8 mouse cellular contexts compared by ENCODE assay signal in the genomic region with DNA sequence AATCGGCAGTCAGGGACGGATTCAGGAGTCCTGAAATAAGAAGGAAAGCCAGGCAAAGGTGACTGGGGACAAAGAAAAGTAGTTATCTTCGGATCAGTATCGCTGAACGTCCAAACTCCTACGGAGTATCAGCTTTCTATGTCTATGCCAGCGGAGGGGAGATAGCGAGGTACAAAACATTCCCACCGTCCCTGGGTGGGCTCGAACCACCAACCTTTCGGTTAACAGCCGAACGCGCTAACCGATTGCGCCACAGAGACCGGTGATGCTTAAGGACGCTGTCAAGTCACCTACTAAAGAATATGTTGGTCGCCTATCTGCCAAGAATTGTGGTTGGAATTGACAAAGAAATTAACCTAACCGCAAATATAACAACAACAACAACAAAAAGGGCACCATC. TPM values are rescaled to one million over a fixed set of nuclear protein-coding genes. Genes with fewer than 3 reads are reported as not detected.
DNase-seq lines count a peak whose midpoint lies in the region; ATAC-seq lines count a peak whose summit lies in the region.

No protein-coding gene starts in this region.

- ATAC-seq in hindbrain, embryonic 16.5 days = peak; percentile 78

- no peaks in the 10 kb centered on the region for H3K79me2 ChIP-seq in macrophage (ENCODE audit: inconsistent target)

- DNase-seq in T-cell, adult 2 months (ENCODE audit: low spot score) = peak; percentile 86
- DNase-seq in cerebellum, postnatal 4 days (ENCODE audit: low spot score in 2 of 2) = peak; percentile 80 to 89
- peak; percentile 87 for DNase-seq in gastrocnemius, adult 18-20 months (ENCODE audit: low spot score)
- peak; percentile 93 for DNase-seq in left cerebral cortex, adult 18-20 months (ENCODE audit: low spot score in 2 of 2)
- peak; percentile 57 for DNase-seq in retina, postnatal 7 days (ENCODE audit: low read depth, low spot score)
- DNase-seq in urinary bladder, adult 2 months (ENCODE audit: low spot score) = peak; percentile 84

- no peaks in the 10 kb centered on the region for H3K9me3 ChIP-seq in hindbrain, embryonic 16.5 days (ENCODE audit: control insufficient read depth, low read length)

- WGBS in hindbrain, embryonic 16.5 days = under 1% methylated on average over 20 of the region's 20 CpGs
- 2% methylated on average over 20 of the region's 20 CpGs for WGBS in macrophage (ENCODE audit: missing documents)

- H3K27me3 ChIP-seq in hindbrain, embryonic 16.5 days (replicated peaks; ENCODE audit: control insufficient read depth, insufficient read depth, low read length) = no peaks in the 10 kb centered on the region; the same call in none of the 2 replicates

- no peaks in the 10 kb centered on the region for H3K36me3 ChIP-seq in hindbrain, embryonic 16.5 days (ENCODE audit: control insufficient read depth, insufficient read depth, low read length)
- peaks cover 15% of the 10 kb centered on the region for H3K36me3 ChIP-seq in macrophage (ENCODE audit: inconsistent target)

- H3K9ac ChIP-seq in hindbrain, embryonic 16.5 days (ENCODE audit: low read depth, low read length) = peak overlapping the region; percentile 53

- peak overlapping the region; percentile 59 for H3K4me2 ChIP-seq in hindbrain, embryonic 16.5 days (ENCODE audit: low read length)

- H3K4me1 ChIP-seq in hindbrain, embryonic 16.5 days (ENCODE audit: control insufficient read depth, insufficient read depth, low read depth, low read length) = peaks cover 4% of the 10 kb centered on the region

- no peak overlapping the region for H3K27ac ChIP-seq in hindbrain, embryonic 16.5 days (ENCODE audit: low read depth, low read length)
- no peak overlapping the region for H3K27ac ChIP-seq in macrophage

- peak overlapping the region; percentile 51 for H3K4me3 ChIP-seq in hindbrain, embryonic 16.5 days (ENCODE audit: low read length)
- H3K4me3 ChIP-seq in macrophage (ENCODE audit: inconsistent target) = peak overlapping the region; percentile 44

RNA-seq across cellular contexts. Expression of gene Fcgr4, which starts 15.0 kb away (rescaled TPM):
- total RNA-seq in gastrocnemius, adult 18-20 months (2021) = not detected
- 0.20 and 0.40 TPM in 2 replicates for polyA plus RNA-seq in hindbrain, embryonic 16.5 days (2015; fragmentation: Nextera tagmentation; extraction: Ambion mirVana)
- not detected for total RNA-seq in left cerebral cortex, adult 18-20 months (2021)
- 10 to 100 TPM in 18 of 26 experiments, 1 to 10 TPM in 8; 2.8 to 51.5 (median 15.7) TPM for total RNA-seq in macrophage (2018; cell fraction: chromatin; rRNA removed)
- total RNA-seq in macrophage (2018; cell fraction: cytosol; rRNA removed) = 100 to 1,000 TPM; 164 to 540 (median 249) TPM
- total RNA-seq in macrophage (2018; cell fraction: nucleus; rRNA removed) = 100 to 1,000 TPM in 12 of 26 experiments, 10 to 100 TPM in 14; 45.3 to 292 (median 97.1) TPM
- 192 to 337 TPM (median 269 TPM) in 3 replicates for polyA plus RNA-seq in macrophage (2018)
- 2.7 and 5.9 TPM in 2 replicates for polyA plus RNA-seq in urinary bladder, adult 2 months (2012; rRNA removed)

RNA-seq across cellular contexts. Expression of gene Fcgr3, which starts 31.0 kb away (rescaled TPM):
- 1 to 10 TPM; 1.8 to 4.4 TPM for total RNA-seq in gastrocnemius, adult 18-20 months (2021)
- polyA plus RNA-seq in hindbrain, embryonic 16.5 days (2015; fragmentation: Nextera tagmentation; extraction: Ambion mirVana) = 9.8 and 11.5 TPM in 2 replicates
- total RNA-seq in left cerebral cortex, adult 18-20 months (2021) = 10 to 100 TPM; 11.1 to 13.2 TPM
- total RNA-seq in macrophage (2018; cell fraction: chromatin; rRNA removed) = 100 to 1,000 TPM in 2 of 26 experiments, 10 to 100 TPM in 24; 11.2 to 126 (median 31.3) TPM
- total RNA-seq in macrophage (2018; cell fraction: cytosol; rRNA removed) = 1,000 to 10,000 TPM in 1 of 26 experiments, 100 to 1,000 TPM in 25; 241 to 1,033 (median 488) TPM
- 100 to 1,000 TPM in 22 of 26 experiments, 10 to 100 TPM in 4; 68.5 to 379 (median 158) TPM for total RNA-seq in macrophage (2018; cell fraction: nucleus; rRNA removed)
- 921 to 1,206 TPM (median 1,155 TPM) in 3 replicates for polyA plus RNA-seq in macrophage (2018)
- 30.3 and 31.5 TPM in 2 replicates for polyA plus RNA-seq in urinary bladder, adult 2 months (2012; rRNA removed)

RNA-seq across cellular contexts. Expression of gene Fcgr2b, which starts 57.4 kb away (rescaled TPM):
- total RNA-seq in gastrocnemius, adult 18-20 months (2021) = 1 to 10 TPM; 2.3 to 2.4 TPM
- polyA plus RNA-seq in hindbrain, embryonic 16.5 days (2015; fragmentation: Nextera tagmentation; extraction: Ambion mirVana) = 1.6 and 2.3 TPM in 2 replicates
- 1 to 10 TPM; 4.5 to 5.3 TPM for total RNA-seq in left cerebral cortex, adult 18-20 months (2021)
- total RNA-seq in macrophage (2018; cell fraction: chromatin; rRNA removed) = 1,000 to 10,000 TPM in 14 of 26 experiments, 100 to 1,000 TPM in 12; 552 to 2,008 (median 1,011) TPM
- total RNA-seq in macrophage (2018; cell fraction: cytosol; rRNA removed) = 100 to 1,000 TPM; 224 to 730 (median 474) TPM
- total RNA-seq in macrophage (2018; cell fraction: nucleus; rRNA removed) = 1,000 to 10,000 TPM in 21 of 26 experiments, 100 to 1,000 TPM in 5; 780 to 1,818 (median 1,207) TPM
- polyA plus RNA-seq in macrophage (2018) = 372 to 843 TPM (median 791 TPM) in 3 replicates
- 28.5 and 36.1 TPM in 2 replicates for polyA plus RNA-seq in urinary bladder, adult 2 months (2012; rRNA removed)

Comparison
In these comparisons a context has a peak if more than half of its experiments do, and no peak if none do; other contexts are left out.
1. RNA of gene Fcgr4, which starts 15.0 kb away (polyA plus RNA-seq): 192 to 337 TPM in macrophage; 2.7 to 5.9 TPM in urinary bladder, adult 2 months and 0.20 to 0.40 TPM in hindbrain, embryonic 16.5 days; every median in the first group is over 10 times any median in the second.
2. RNA of gene Fcgr3, which starts 31.0 kb away (polyA plus RNA-seq): 921 to 1,206 TPM in macrophage; 30.3 to 31.5 TPM in urinary bladder, adult 2 months and 9.8 to 11.5 TPM in hindbrain, embryonic 16.5 days; every median in the first group is over 10 times any median in the second.
3. RNA of gene Fcgr2b, which starts 57.4 kb away (polyA plus RNA-seq): 372 to 843 TPM in macrophage; 28.5 to 36.1 TPM in urinary bladder, adult 2 months and 1.6 to 2.3 TPM in hindbrain, embryonic 16.5 days; every median in the first group is over 10 times any median in the second.
4. Peak in every context shown above with its lines, with median percentiles within 50 percentile points of each other: DNase-seq.